Mouse (Mus musculus): ENCODE results near the gene Dhrs4. TPM values are rescaled to one million over a fixed set of nuclear protein-coding genes. Genes with fewer than 3 reads are reported as not detected.

Gene Dhrs4
- total and polyA plus RNA-seq, 3 experiments = 22.7 to 34.2 TPM; not detected in 1

GRCm38 (mm10) chr14:55496761-55497448, 18.3 kb downstream of the Dhrs4 start:
- Histone ChIP-seq H3K4me1 (ENCODE audit: control insufficient read depth in 1 of 2, insufficient read depth in 2 of 2, low read length in 2 of 2) (peaks cover 0 to 2% of the 10 kb centered on the region in 2 experiments; a peak in 1 of 4 replicates), H3K27ac (ENCODE audit: control insufficient read depth, low read depth, low read length) (no peak overlapping the region), H3K36me3 (ENCODE audit: control insufficient read depth in 1 of 2, insufficient read depth in 2 of 2, low read length in 2 of 2) (no peaks in the 10 kb centered on the region), H3K27me3 (ENCODE audit: control insufficient read depth in 1 of 2, insufficient read depth in 2 of 2, low read length in 2 of 2) (peaks cover 0 to 1% of the 10 kb centered on the region in 2 experiments; a peak in 2 of 4 replicates), H3K9ac (ENCODE audit: control insufficient read depth, low read depth, low read length, poor library complexity, severe bottlenecking) (no peak overlapping the region), H3K9me3 (replicated peaks; ENCODE audit: insufficient read depth, low read length) (no peaks in the 10 kb centered on the region), H3K79me2 (ENCODE audit: control insufficient read depth, insufficient read depth, low read length, poor library complexity) (no peaks in the 10 kb centered on the region), H3K4me3 (ENCODE audit: control insufficient read depth in 1 of 2, insufficient read depth in 1 of 2, low read depth in 2 of 2, low read length in 2 of 2) (no peak overlapping the region)
- DNase-seq (ENCODE audit: low read depth, low spot score) = no peak
- TF ChIP-seq MYC (IDR thresholded peaks at IDR 0.05; ENCODE audit: low read depth, low read length) (no peak), ETS1 (IDR thresholded peaks at IDR 0.05; ENCODE audit: low read depth, low read length) (no peak), SMC3 (IDR thresholded peaks at IDR 0.05; ENCODE audit: low read depth, low read length) (no peak), CHD2 (IDR thresholded peaks at IDR 0.05; ENCODE audit: low read length) (no peak), ZMIZ1 (IDR thresholded peaks at IDR 0.05; ENCODE audit: low read depth, low read length) (no peak), ZC3H11A (IDR thresholded peaks at IDR 0.05; ENCODE audit: low read depth, low read length) (no peak), MAX (IDR thresholded peaks at IDR 0.05; ENCODE audit: low read length) (no peak), USF2 (IDR thresholded peaks at IDR 0.05; ENCODE audit: borderline replicate concordance in 1 of 2, insufficient read depth in 1 of 2, low read depth in 1 of 2, low read length in 2 of 2) (no peak), MAZ (IDR thresholded peaks at IDR 0.05; ENCODE audit: low read depth, low read length) (no peak), POLR2A (IDR thresholded peaks at IDR 0.05; ENCODE audit: control insufficient read depth in 1 of 2, insufficient read depth in 1 of 2, low read depth in 1 of 2, low read length in 2 of 2, poor library complexity in 1 of 2) (no peak), HCFC1 (IDR thresholded peaks at IDR 0.05; ENCODE audit: low read depth, low read length) (no peak), CHD1 (IDR thresholded peaks at IDR 0.05; ENCODE audit: low read depth, low read length) (no peak), JUND (IDR thresholded peaks at IDR 0.05; ENCODE audit: low read depth, low read length) (no peak), E2F4 (IDR thresholded peaks at IDR 0.05; ENCODE audit: borderline replicate concordance, low read depth, low read length) (no peak), RAD21 (IDR thresholded peaks at IDR 0.05; ENCODE audit: low read depth, low read length) (no peak)

GRCm38 (mm10) chr14:55497449-55497821, 18.9 kb downstream of the Dhrs4 start:
- no peaks in the 10 kb centered on the region for H3K36me3 ChIP-seq (ENCODE audit: control insufficient read depth in 1 of 2, insufficient read depth in 2 of 2, low read length in 2 of 2)
- H3K79me2 ChIP-seq (ENCODE audit: control insufficient read depth, insufficient read depth, low read length, poor library complexity) = no peaks in the 10 kb centered on the region
- H3K27ac ChIP-seq (ENCODE audit: control insufficient read depth, low read depth, low read length) = no peak overlapping the region
- H3K4me1 ChIP-seq (ENCODE audit: control insufficient read depth in 1 of 2, insufficient read depth in 2 of 2, low read length in 2 of 2) = no peaks in the 10 kb centered on the region
- H3K27me3 ChIP-seq (ENCODE audit: control insufficient read depth in 1 of 2, insufficient read depth in 2 of 2, low read length in 2 of 2) = peaks cover 0 to 1% of the 10 kb centered on the region in 2 experiments; a peak in 2 of 4 replicates
- DNase-seq (ENCODE audit: low read depth, low spot score) = peak; percentile 82
- H3K9me3 ChIP-seq (replicated peaks; ENCODE audit: insufficient read depth, low read length) = no peaks in the 10 kb centered on the region
- no peak overlapping the region for H3K9ac ChIP-seq (ENCODE audit: control insufficient read depth, low read depth, low read length, poor library complexity, severe bottlenecking)
- no peak overlapping the region for H3K4me3 ChIP-seq (ENCODE audit: control insufficient read depth in 1 of 2, insufficient read depth in 1 of 2, low read depth in 2 of 2, low read length in 2 of 2)
- TF ChIP-seq TAL1 (IDR thresholded peaks at IDR 0.05; ENCODE audit: low read length) (no peak), EP300 (IDR thresholded peaks at IDR 0.05; ENCODE audit: low read depth in 1 of 2, low read length in 2 of 2) (no peak), MYB (IDR thresholded peaks at IDR 0.05; ENCODE audit: low read depth, low read length) (no peak), MXI1 (IDR thresholded peaks at IDR 0.05; ENCODE audit: low read depth, low read length) (no peak), RCOR1 (IDR thresholded peaks at IDR 0.05; ENCODE audit: low read depth, low read length) (no peak), ZC3H11A (IDR thresholded peaks at IDR 0.05; ENCODE audit: low read depth, low read length) (peak; percentile 88), NELFE (IDR thresholded peaks at IDR 0.05; ENCODE audit: low read depth, low read length) (no peak), RAD21 (IDR thresholded peaks at IDR 0.05; ENCODE audit: low read depth, low read length) (peak; percentile 96), SMC3 (IDR thresholded peaks at IDR 0.05; ENCODE audit: low read depth, low read length) (peak; percentile 96), ZNF384 (IDR thresholded peaks at IDR 0.05; ENCODE audit: low read depth, low read length) (no peak), CHD2 (IDR thresholded peaks at IDR 0.05; ENCODE audit: low read length) (no peak), SIN3A (IDR thresholded peaks at IDR 0.05; ENCODE audit: low read length) (peak; percentile 45; the same call in 1 of the 2 replicates), CTCF (IDR thresholded peaks at IDR 0.05 in 2 of 3, conservative IDR thresholded peaks at IDR 0.05 in 1 of 3; ENCODE audit: control insufficient read depth in 1 of 3, insufficient read depth in 1 of 3, low read depth in 2 of 3, low read length in 3 of 3, poor library complexity in 1 of 3, severe bottlenecking in 1 of 3) (peak; percentile 98 to 100 (median 98))

Data from MEL (cell line).